Mouse (Mus musculus) forebrain, embryonic 11.5 days (tissue): Measurements from ENCODE around the gene Pnmal2. TPM values are rescaled to one million over a fixed set of nuclear protein-coding genes. Genes with fewer than 3 reads are reported as not detected.
A peak's percentile ranks its signal among the peaks of the same experiment; 100 is the strongest.

Source experiments
- ATAC-seq: fragments of 200-750 bp; cut with Nextera tagmentation; replicated peaks from 2 replicates; pipeline ENCODE4 v1.8.0; 2017; ENCODE audit warnings: moderate TSS enrichment; ENCODE audit not compliant: low FRiP score
- DNase-seq: peaks from one replicate; pipeline ENCODE4 v3.0.0-alpha.2; 2017; ENCODE audit warnings: low spot score
- H3K27ac ChIP-seq: fragments of 300-500 bp; sonication (generic); 2 replicates; pipeline ENCODE4 v1.5.1; 2014; ENCODE audit warnings: low read depth, low read length
- H3K27me3 ChIP-seq: fragments of 300-500 bp; sonication (generic); 2 replicates; pipeline ENCODE4 v1.6.1; 2014; ENCODE audit warnings: mild to moderate bottlenecking, low read length, mixed read lengths; ENCODE audit not compliant: control insufficient read depth, insufficient read depth
- H3K36me3 ChIP-seq: fragments of 300-500 bp; sonication (generic); 2 replicates; pipeline ENCODE4 v1.6.1; 2014; ENCODE audit warnings: mild to moderate bottlenecking, low read length, moderate library complexity, mixed read lengths; ENCODE audit not compliant: control insufficient read depth, insufficient read depth
- H3K4me1 ChIP-seq: fragments of 300-500 bp; sonication (generic); replicated peaks from 2 replicates; pipeline ENCODE4 v1.6.1; 2014; ENCODE audit warnings: low read length, mixed read lengths; ENCODE audit not compliant: control insufficient read depth, insufficient read depth
- H3K4me2 ChIP-seq: fragments of 300-500 bp; sonication (generic); 2 replicates; pipeline ENCODE4 v1.6.1; 2014; ENCODE audit warnings: low read depth, mild to moderate bottlenecking, low read length, moderate library complexity, mixed read lengths; ENCODE audit not compliant: severe bottlenecking
- H3K4me3 ChIP-seq: fragments of 300-500 bp; sonication (generic); 2 replicates; pipeline ENCODE4 v1.5.1; 2014; ENCODE audit warnings: low read depth, low read length
- H3K9ac ChIP-seq: fragments of 300-500 bp; sonication (generic); 2 replicates; pipeline ENCODE4 v1.6.1; 2014; ENCODE audit warnings: low read length
- H3K9me3 ChIP-seq: fragments of 300-500 bp; sonication (generic); 2 replicates; pipeline ENCODE4 v1.6.1; 2016; ENCODE audit warnings: low read length, mixed read lengths; ENCODE audit not compliant: control insufficient read depth
- WGBS: fragments of 180-500 bp; shearing (Covaris S2); extraction: QIAGEN DNeasy Blood & Tissue Kit; methylation state at CpG from one replicate; pipeline ENCODE4 v1.1.7; 2014; 5-methylcytosine and 5-hydroxymethylcytosine counted together
- polyA plus RNA-seq: library from polyadenylated mRNA; unstranded; fragments of >200 nt; fragmentation: Nextera tagmentation; extraction: Ambion mirVana; gene quantifications from 2 replicates; pipeline ENCODE4 v1.2.1, GENCODE M21; 2014

Pnmal2 gene
- polyA plus RNA-seq, 1 experiment from 2014 or later = 12.3 TPM

DNA sequence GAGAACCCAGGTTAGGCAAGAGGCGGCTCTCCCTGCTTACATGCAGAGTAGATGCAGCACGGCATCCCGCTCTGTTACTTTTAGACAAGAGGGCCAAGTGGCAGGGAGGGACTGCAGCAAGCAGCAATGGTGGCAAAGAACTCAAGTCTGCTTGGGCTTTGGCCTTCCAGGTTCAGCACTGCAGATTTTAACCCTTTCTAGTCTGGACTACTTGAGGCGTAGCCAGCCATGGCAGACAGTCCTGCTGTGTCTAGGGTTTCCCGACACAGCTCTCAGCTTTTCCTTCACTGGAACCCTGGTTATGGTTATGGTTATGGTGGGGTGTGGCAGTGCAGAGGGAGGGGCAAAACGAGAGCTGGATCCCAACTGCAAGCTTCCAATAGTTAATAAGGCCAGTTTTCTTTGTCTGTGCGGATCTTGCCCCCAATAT, 24.3 kb upstream of the Pnmal2 start:
- 88% methylated on average over 7 of the region's 7 CpGs for WGBS
- ATAC-seq (no peak), DNase-seq (no peak)
- Histone ChIP-seq H3K4me1 (peaks cover 27% of the 10 kb centered on the region), H3K9ac (no peak overlapping the region), H3K27ac (no peak overlapping the region; the same call in 1 of the 2 replicates), H3K4me2 (no peak overlapping the region), H3K36me3 (peaks cover 15% of the 10 kb centered on the region; the same call in 1 of the 2 replicates), H3K27me3 (no peaks in the 10 kb centered on the region), H3K9me3 (no peaks in the 10 kb centered on the region), H3K4me3 (no peak overlapping the region)

DNA sequence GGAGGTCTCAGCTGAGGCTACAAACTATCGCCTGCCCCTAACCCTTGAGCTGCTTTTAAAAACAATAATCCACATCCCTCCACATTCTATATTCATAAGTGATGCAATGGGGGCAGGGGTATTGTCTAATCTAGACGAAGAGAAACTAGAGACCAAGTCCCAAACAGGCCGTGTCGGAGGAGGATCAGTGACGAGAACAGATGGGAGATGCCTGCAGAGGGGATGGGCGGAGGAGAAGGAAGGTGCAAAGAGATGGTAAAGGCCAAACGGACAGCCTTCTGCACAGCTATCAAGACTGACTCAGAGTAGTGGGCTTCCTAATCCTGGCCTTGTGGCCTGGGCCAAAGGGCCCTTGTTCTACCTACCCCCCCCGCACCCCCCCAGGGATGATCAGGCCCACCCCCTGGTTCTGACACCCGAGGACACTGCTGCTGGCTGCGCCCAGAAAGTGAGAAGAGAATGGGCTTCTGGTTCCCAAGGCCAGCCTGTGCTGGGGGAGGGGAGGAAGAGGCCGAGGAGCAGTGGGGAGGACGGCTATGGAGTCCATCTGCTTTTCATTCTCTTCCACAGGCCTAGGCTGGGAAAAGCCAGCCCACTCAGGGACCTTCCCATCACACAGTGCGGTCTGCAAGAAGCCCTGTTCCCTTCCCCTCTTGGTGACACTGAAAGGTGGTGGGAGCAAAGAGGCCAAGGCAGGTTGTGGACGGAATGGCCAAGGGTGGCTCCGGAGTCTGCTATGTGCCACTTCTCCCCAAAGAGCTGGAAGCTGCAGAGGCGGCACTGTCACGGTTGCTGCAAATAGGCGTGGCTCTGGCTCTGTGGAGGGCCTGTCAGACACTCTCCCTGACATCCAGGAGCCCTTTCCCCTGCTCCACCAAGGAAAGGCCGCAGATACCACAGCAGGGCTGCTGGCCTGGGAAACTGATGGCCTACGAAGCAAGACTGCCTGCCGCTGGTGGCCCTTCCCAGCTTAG, 23.4 kb upstream of the Pnmal2 start:
- DNase-seq = no peak
- Histone ChIP-seq H3K4me1 (peaks cover 27% of the 10 kb centered on the region), H3K4me3 (peak overlapping the region; percentile 58), H3K9ac (peak overlapping the region; percentile 80), H3K9me3 (no peaks in the 10 kb centered on the region), H3K4me2 (peak overlapping the region; percentile 75), H3K36me3 (peaks cover 15% of the 10 kb centered on the region; the same call in 1 of the 2 replicates), H3K27ac (peak overlapping the region; percentile 55), H3K27me3 (no peaks in the 10 kb centered on the region)
- WGBS = 45% methylated on average over 21 of the region's 21 CpGs
- no peak for ATAC-seq

- 51% methylated on average over 6 of the region's 6 CpGs for WGBS
- H3K27me3 ChIP-seq = no peaks in the 10 kb centered on the region
These were observed 22.6 kb upstream of the Pnmal2 start for GRCm38 (mm10) chr7:16921881-16922335.

DNA sequence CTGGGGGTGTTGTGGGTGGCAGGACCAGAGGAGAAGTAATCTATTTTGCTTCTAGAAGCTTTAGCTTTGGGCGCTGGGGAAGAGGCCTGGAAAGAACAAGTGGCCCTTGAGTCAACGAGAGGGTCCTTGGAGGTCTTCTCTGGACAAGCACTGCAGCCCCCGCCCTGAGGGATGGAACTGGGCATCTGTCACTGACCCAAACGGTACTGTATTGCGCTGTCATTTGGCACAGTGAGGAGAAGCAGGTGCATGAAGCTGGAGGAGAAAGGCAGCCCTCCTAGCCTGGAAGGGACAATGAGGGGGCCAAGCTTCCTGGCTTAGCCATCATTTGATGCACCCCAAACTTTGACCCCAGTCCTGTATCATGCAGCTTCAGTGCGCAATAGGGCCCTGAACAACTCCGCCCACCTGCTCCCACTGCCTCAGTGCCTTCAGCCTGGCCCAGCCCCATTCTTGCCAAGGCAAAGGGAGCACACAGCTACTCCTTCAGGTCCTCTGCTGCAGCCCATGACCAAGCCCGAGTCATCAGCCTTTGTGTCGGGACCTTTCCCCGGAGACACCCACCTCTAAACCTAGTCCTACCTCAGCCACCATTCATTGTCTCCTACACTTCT, 22.0 kb upstream of the Pnmal2 start:
- H3K4me2 ChIP-seq = peak overlapping the region; percentile 75
- ATAC-seq (no peak), DNase-seq (no peak)
- peaks cover 10% of the 10 kb centered on the region; the same call in 1 of the 2 replicates for H3K36me3 ChIP-seq
- H3K4me3 ChIP-seq = peak overlapping the region; percentile 58
- H3K9me3 ChIP-seq = no peaks in the 10 kb centered on the region
- H3K27ac ChIP-seq = peak overlapping the region; percentile 18; the same call in 1 of the 2 replicates
- peak overlapping the region; percentile 80 for H3K9ac ChIP-seq
- WGBS = 49% methylated on average over 10 of the region's 10 CpGs
- peaks cover 27% of the 10 kb centered on the region for H3K4me1 ChIP-seq
- H3K27me3 ChIP-seq = no peaks in the 10 kb centered on the region

More at GRCm38 (mm10) chr7:16921881-16922335, 22.6 kb upstream of the Pnmal2 start:
- Histone ChIP-seq H3K4me3 (peak overlapping the region; percentile 58), H3K36me3 (peaks cover 11% of the 10 kb centered on the region; the same call in 1 of the 2 replicates), H3K4me1 (peaks cover 27% of the 10 kb centered on the region), H3K27ac (peak overlapping the region; percentile 55), H3K9me3 (no peaks in the 10 kb centered on the region), H3K4me2 (peak overlapping the region; percentile 75), H3K9ac (peak overlapping the region; percentile 80)
- DNase-seq = no peak
- no peak for ATAC-seq

- Histone ChIP-seq H3K36me3 (peaks cover 1% of the 10 kb centered on the region; the same call in 1 of the 2 replicates), H3K9ac (peak overlapping the region; percentile 80), H3K4me1 (peaks cover 27% of the 10 kb centered on the region), H3K4me2 (peak overlapping the region; percentile 75), H3K27me3 (no peaks in the 10 kb centered on the region), H3K27ac (peak overlapping the region; percentile 97), H3K9me3 (no peaks in the 10 kb centered on the region), H3K4me3 (peak overlapping the region; percentile 58)
- WGBS = 0% methylated on average over 56 of the region's 57 CpGs
- DNase-seq (peak; percentile 70), ATAC-seq (peak; percentile 3; the same call in 1 of the 2 replicates)
These were observed 21.0 kb upstream of the Pnmal2 start for GRCm38 (mm10) chr7:16923283-16924036.

GRCm38 (mm10) chr7:16924037-16924834, 20.2 kb upstream of the Pnmal2 start, which contains the start of gene Calm3:
TSS of gene Calm3 (minus strand) at chr7:16924114.
- DNase-seq = peak; percentile 100
- H3K9me3 ChIP-seq = no peaks in the 10 kb centered on the region

GRCm38 (mm10) chr7:16928341-16928740, 16.1 kb upstream of the Pnmal2 start:
- Histone ChIP-seq H3K9ac (no peak overlapping the region), H3K4me1 (no peaks in the 10 kb centered on the region; the same call in 1 of the 2 replicates), H3K4me3 (no peak overlapping the region), H3K4me2 (no peak overlapping the region), H3K36me3 (no peaks in the 10 kb centered on the region), H3K9me3 (no peaks in the 10 kb centered on the region), H3K27me3 (no peaks in the 10 kb centered on the region), H3K27ac (no peak overlapping the region)
- ATAC-seq = no peak
- 43% methylated on average over 2 of the region's 2 CpGs for WGBS
- DNase-seq = no peak

More at GRCm38 (mm10) chr7:16924037-16924834, 20.2 kb upstream of the Pnmal2 start, which contains the start of gene Calm3:
- Histone ChIP-seq H3K27ac (peak within 1 kb of the TSS; percentile 97), H3K9ac (peak within 1 kb of the TSS; percentile 80), H3K4me1 (peaks cover 27% of the 10 kb centered on the region), H3K4me2 (peak within 1 kb of the TSS; percentile 75), H3K27me3 (no peaks in the 10 kb centered on the region), H3K36me3 (no peaks in the 10 kb centered on the region; the same call in 1 of the 2 replicates), H3K4me3 (peak within 1 kb of the TSS; percentile 58)
- ATAC-seq = peak; percentile 91
- 2% methylated on average over 64 of the region's 64 CpGs for WGBS
